Mouse (Mus musculus): ENCODE results near the gene Gm42417. TPM values are rescaled to one million over a fixed set of nuclear protein-coding genes. Genes with fewer than 3 reads are reported as not detected.

The Gm42417 gene
- polyA plus RNA-seq, 1 experiment from 2014 or later, result not detected

DNA sequence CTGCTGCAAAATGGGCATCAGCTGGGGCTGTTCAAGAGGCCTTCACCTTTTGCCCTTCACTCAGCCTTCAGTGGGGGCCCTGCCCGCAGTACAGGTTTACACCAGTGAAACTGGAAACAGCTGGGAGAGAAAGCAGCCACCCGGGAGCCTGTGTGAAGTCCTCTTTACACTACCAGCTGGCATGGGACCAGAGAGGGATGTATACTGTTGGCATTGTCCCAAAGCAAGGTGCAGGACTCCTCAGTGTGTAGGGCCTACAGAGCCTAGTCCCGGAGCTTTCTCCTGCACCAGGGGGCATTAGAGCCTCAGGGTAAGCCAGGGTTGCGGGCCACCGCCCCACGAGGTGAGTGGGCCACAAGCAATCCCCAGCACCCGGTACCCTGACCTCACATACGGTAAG, 8.7 kb downstream of the Gm42417 start:
- Histone ChIP-seq H3K4me3 (ENCODE audit: low read depth, low read length) (no peak overlapping the region), H3K4me1 (ENCODE audit: control insufficient read depth, insufficient read depth, low read length) (no peaks in the 10 kb centered on the region), H3K9ac (replicated peaks; ENCODE audit: low read length) (no peak overlapping the region), H3K36me3 (replicated peaks; ENCODE audit: control insufficient read depth, insufficient read depth, low read depth, low read length) (no peaks in the 10 kb centered on the region; the same call in 1 of the 2 replicates), H3K27ac (replicated peaks; ENCODE audit: low read depth, low read length) (no peak overlapping the region), H3K4me2 (ENCODE audit: low read depth, low read length) (no peak overlapping the region), H3K9me3 (replicated peaks; ENCODE audit: control insufficient read depth, low read length) (no peaks in the 10 kb centered on the region), H3K27me3 (ENCODE audit: control insufficient read depth, insufficient read depth, low read length) (no peaks in the 10 kb centered on the region)
- no peak for DNase-seq (ENCODE audit: low spot score)
- WGBS, result 79% methylated on average over 8 of the region's 8 CpGs
- no peak for ATAC-seq (replicated peaks; ENCODE audit: insufficient number of reproducible peaks, low FRiP score, low TSS enrichment, low read depth)

GRCm38 (mm10) chr1:36529875-36530274, 9.4 kb downstream of the Gm42417 start:
- no peaks in the 10 kb centered on the region for H3K27me3 ChIP-seq (ENCODE audit: control insufficient read depth, insufficient read depth, low read length)
- no peak for DNase-seq (ENCODE audit: low spot score)
- H3K4me1 ChIP-seq (ENCODE audit: control insufficient read depth, insufficient read depth, low read length), result no peaks in the 10 kb centered on the region
- no peaks in the 10 kb centered on the region; the same call in 1 of the 2 replicates for H3K36me3 ChIP-seq (replicated peaks; ENCODE audit: control insufficient read depth, insufficient read depth, low read depth, low read length)
- no peak for ATAC-seq (replicated peaks; ENCODE audit: insufficient number of reproducible peaks, low FRiP score, low TSS enrichment, low read depth)
- 93% methylated on average over 4 of the region's 4 CpGs for WGBS
- H3K27ac ChIP-seq (replicated peaks; ENCODE audit: low read depth, low read length), result no peak overlapping the region
- no peak overlapping the region for H3K9ac ChIP-seq (replicated peaks; ENCODE audit: low read length)
- no peaks in the 10 kb centered on the region for H3K9me3 ChIP-seq (replicated peaks; ENCODE audit: control insufficient read depth, low read length)
- no peak overlapping the region for H3K4me3 ChIP-seq (ENCODE audit: low read depth, low read length)
- H3K4me2 ChIP-seq (ENCODE audit: low read depth, low read length), result no peak overlapping the region

- Histone ChIP-seq H3K36me3 (replicated peaks; ENCODE audit: control insufficient read depth, insufficient read depth, low read depth, low read length) (no peaks in the 10 kb centered on the region; the same call in 1 of the 2 replicates), H3K4me3 (ENCODE audit: low read depth, low read length) (no peak overlapping the region), H3K9me3 (replicated peaks; ENCODE audit: control insufficient read depth, low read length) (no peaks in the 10 kb centered on the region), H3K4me1 (ENCODE audit: control insufficient read depth, insufficient read depth, low read length) (no peaks in the 10 kb centered on the region), H3K27me3 (ENCODE audit: control insufficient read depth, insufficient read depth, low read length) (no peaks in the 10 kb centered on the region), H3K9ac (replicated peaks; ENCODE audit: low read length) (no peak overlapping the region), H3K4me2 (ENCODE audit: low read depth, low read length) (no peak overlapping the region), H3K27ac (replicated peaks; ENCODE audit: low read depth, low read length) (no peak overlapping the region)
- WGBS, result 88% methylated on average over 4 of the region's 4 CpGs
- DNase-seq (ENCODE audit: low spot score) (no peak), ATAC-seq (replicated peaks; ENCODE audit: insufficient number of reproducible peaks, low FRiP score, low TSS enrichment, low read depth) (no peak)
Measured at GRCm38 (mm10) chr1:36529274-36529673, 10.0 kb downstream of the Gm42417 start.

DNA sequence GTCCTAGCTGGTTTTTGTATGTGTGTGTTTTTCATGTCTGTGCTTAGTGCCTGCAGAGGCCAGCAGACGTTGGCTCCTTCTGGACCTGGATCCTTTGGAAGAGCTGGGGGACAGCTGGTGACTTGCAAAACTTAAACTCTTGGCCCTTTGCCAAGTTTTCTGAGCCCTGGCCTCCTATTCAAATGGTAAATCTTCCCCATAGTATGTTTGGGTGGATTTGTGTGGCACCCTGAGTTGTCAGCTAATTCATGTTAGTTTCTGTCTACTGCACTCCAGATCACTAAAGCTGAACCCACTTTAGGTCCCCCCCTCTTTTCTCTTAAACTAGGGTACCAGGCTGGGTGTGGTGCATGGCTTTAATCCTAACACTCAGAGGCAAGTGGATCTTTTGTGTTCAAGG, 10.9 kb downstream of the Gm42417 start:
- Histone ChIP-seq H3K27me3 (ENCODE audit: control insufficient read depth, insufficient read depth, low read length) (no peaks in the 10 kb centered on the region), H3K4me2 (ENCODE audit: low read depth, low read length) (no peak overlapping the region), H3K27ac (replicated peaks; ENCODE audit: low read depth, low read length) (no peak overlapping the region), H3K4me3 (ENCODE audit: low read depth, low read length) (no peak overlapping the region), H3K36me3 (replicated peaks; ENCODE audit: control insufficient read depth, insufficient read depth, low read depth, low read length) (no peaks in the 10 kb centered on the region; the same call in 1 of the 2 replicates), H3K9me3 (replicated peaks; ENCODE audit: control insufficient read depth, low read length) (no peaks in the 10 kb centered on the region), H3K4me1 (ENCODE audit: control insufficient read depth, insufficient read depth, low read length) (no peaks in the 10 kb centered on the region), H3K9ac (replicated peaks; ENCODE audit: low read length) (no peak overlapping the region)
- DNase-seq (ENCODE audit: low spot score) (peak; percentile 13), ATAC-seq (replicated peaks; ENCODE audit: insufficient number of reproducible peaks, low FRiP score, low TSS enrichment, low read depth) (no peak)
- 64% methylated on average over 1 of the region's 1 CpGs for WGBS

- WGBS, result 92% methylated on average over 10 of the region's 10 CpGs
- Histone ChIP-seq H3K4me1 (ENCODE audit: control insufficient read depth, insufficient read depth, low read length) (no peaks in the 10 kb centered on the region), H3K4me2 (ENCODE audit: low read depth, low read length) (no peak overlapping the region), H3K9ac (replicated peaks; ENCODE audit: low read length) (no peak overlapping the region), H3K9me3 (replicated peaks; ENCODE audit: control insufficient read depth, low read length) (no peaks in the 10 kb centered on the region), H3K27me3 (ENCODE audit: control insufficient read depth, insufficient read depth, low read length) (no peaks in the 10 kb centered on the region), H3K27ac (replicated peaks; ENCODE audit: low read depth, low read length) (no peak overlapping the region), H3K36me3 (replicated peaks; ENCODE audit: control insufficient read depth, insufficient read depth, low read depth, low read length) (peaks cover under 1% of the 10 kb centered on the region), H3K4me3 (ENCODE audit: low read depth, low read length) (no peak overlapping the region)
- ATAC-seq (replicated peaks; ENCODE audit: insufficient number of reproducible peaks, low FRiP score, low TSS enrichment, low read depth) (no peak), DNase-seq (ENCODE audit: low spot score) (no peak)
Measured at GRCm38 (mm10) chr1:36526903-36527302, 12.3 kb downstream of the Gm42417 start.

- no peak overlapping the region for H3K4me3 ChIP-seq (ENCODE audit: low read depth, low read length)
- no peaks in the 10 kb centered on the region for H3K9me3 ChIP-seq (replicated peaks; ENCODE audit: control insufficient read depth, low read length)
- H3K27me3 ChIP-seq (ENCODE audit: control insufficient read depth, insufficient read depth, low read length), result no peaks in the 10 kb centered on the region
- WGBS, result 88% methylated on average over 12 of the region's 12 CpGs
- peaks cover 6% of the 10 kb centered on the region for H3K36me3 ChIP-seq (replicated peaks; ENCODE audit: control insufficient read depth, insufficient read depth, low read depth, low read length)
- no peak overlapping the region for H3K27ac ChIP-seq (replicated peaks; ENCODE audit: low read depth, low read length)
- ATAC-seq (replicated peaks; ENCODE audit: insufficient number of reproducible peaks, low FRiP score, low TSS enrichment, low read depth) (no peak), DNase-seq (ENCODE audit: low spot score) (no peak)
- H3K9ac ChIP-seq (replicated peaks; ENCODE audit: low read length), result no peak overlapping the region
- H3K4me1 ChIP-seq (ENCODE audit: control insufficient read depth, insufficient read depth, low read length), result no peaks in the 10 kb centered on the region
- no peak overlapping the region for H3K4me2 ChIP-seq (ENCODE audit: low read depth, low read length)
Measured at GRCm38 (mm10) chr1:36525774-36526173, 13.5 kb downstream of the Gm42417 start.

GRCm38 (mm10) chr1:36524058-36524457, 15.2 kb downstream of the Gm42417 start:
- no peaks in the 10 kb centered on the region for H3K9me3 ChIP-seq (replicated peaks; ENCODE audit: control insufficient read depth, low read length)
- no peak for ATAC-seq (replicated peaks; ENCODE audit: insufficient number of reproducible peaks, low FRiP score, low TSS enrichment, low read depth)
- H3K4me3 ChIP-seq (ENCODE audit: low read depth, low read length), result no peak overlapping the region
- 91% methylated on average over 5 of the region's 5 CpGs for WGBS
- no peaks in the 10 kb centered on the region for H3K27me3 ChIP-seq (ENCODE audit: control insufficient read depth, insufficient read depth, low read length)
- no peak overlapping the region for H3K27ac ChIP-seq (replicated peaks; ENCODE audit: low read depth, low read length)
- DNase-seq (ENCODE audit: low spot score), result no peak
- H3K36me3 ChIP-seq (replicated peaks; ENCODE audit: control insufficient read depth, insufficient read depth, low read depth, low read length), result peaks cover 13% of the 10 kb centered on the region
- no peak overlapping the region for H3K4me2 ChIP-seq (ENCODE audit: low read depth, low read length)
- H3K4me1 ChIP-seq (ENCODE audit: control insufficient read depth, insufficient read depth, low read length), result no peaks in the 10 kb centered on the region
- H3K9ac ChIP-seq (replicated peaks; ENCODE audit: low read length), result no peak overlapping the region

DNA sequence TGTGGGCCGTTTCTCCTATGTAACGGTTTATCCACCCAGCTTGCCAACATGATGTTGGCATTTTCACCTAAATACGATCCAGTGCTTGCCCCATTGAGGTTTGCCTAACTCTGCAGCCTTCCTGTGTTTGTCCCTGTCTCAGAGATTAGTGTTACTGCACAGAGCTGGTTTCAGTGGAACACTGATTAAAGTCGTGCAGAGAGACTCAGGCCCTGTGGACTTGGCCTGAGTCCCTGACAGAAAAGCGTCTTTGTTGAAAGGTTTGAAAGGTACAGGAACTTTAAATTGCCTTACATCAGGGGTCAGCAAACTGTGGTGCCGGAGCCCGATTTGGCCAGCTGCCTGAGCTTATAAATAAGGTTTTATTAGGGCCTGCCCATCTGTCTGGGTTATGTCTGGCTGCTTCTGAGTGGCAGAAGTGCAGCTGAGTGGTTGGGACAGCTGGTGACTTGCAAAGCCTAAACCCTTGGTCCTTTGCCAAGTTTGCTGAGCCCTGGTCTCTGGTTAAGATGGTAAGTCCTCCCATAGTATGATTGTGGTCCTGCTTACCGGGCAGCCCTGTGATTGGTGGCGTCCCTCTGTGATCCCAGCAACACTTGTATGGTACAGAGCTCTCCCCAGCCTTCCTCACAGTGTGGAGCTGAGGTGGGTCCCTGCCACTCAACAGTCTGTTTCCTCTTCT, 15.8 kb downstream of the Gm42417 start:
- no peak overlapping the region for H3K4me2 ChIP-seq (ENCODE audit: low read depth, low read length)
- H3K27me3 ChIP-seq (ENCODE audit: control insufficient read depth, insufficient read depth, low read length), result no peaks in the 10 kb centered on the region
- H3K4me3 ChIP-seq (ENCODE audit: low read depth, low read length), result no peak overlapping the region
- ATAC-seq (replicated peaks; ENCODE audit: insufficient number of reproducible peaks, low FRiP score, low TSS enrichment, low read depth), result no peak
- H3K9me3 ChIP-seq (replicated peaks; ENCODE audit: control insufficient read depth, low read length), result no peaks in the 10 kb centered on the region
- H3K4me1 ChIP-seq (ENCODE audit: control insufficient read depth, insufficient read depth, low read length), result no peaks in the 10 kb centered on the region
- no peak for DNase-seq (ENCODE audit: low spot score)
- H3K9ac ChIP-seq (replicated peaks; ENCODE audit: low read length), result no peak overlapping the region
- no peak overlapping the region for H3K27ac ChIP-seq (replicated peaks; ENCODE audit: low read depth, low read length)
- WGBS, result 83% methylated on average over 9 of the region's 9 CpGs
- H3K36me3 ChIP-seq (replicated peaks; ENCODE audit: control insufficient read depth, insufficient read depth, low read depth, low read length), result peaks cover 13% of the 10 kb centered on the region

All from embryonic facial prominence, embryonic 11.5 days (tissue).